Mouse (Mus musculus): ENCODE results near the gene Cyp1a1.

- TF ChIP-seq CTCF (IDR thresholded peaks at IDR 0.05; ENCODE audit: low read depth, low read length) (no peak), POLR2A (IDR thresholded peaks at IDR 0.05; ENCODE audit: insufficient read depth, low read length) (no peak), EP300 (IDR thresholded peaks at IDR 0.05; ENCODE audit: insufficient read depth, low read depth, low read length) (no peak)
Observed at GRCm38 (mm10) chr9:57718408-57718807, 30.7 kb downstream of the Cyp1a1 start.
